Mouse (Mus musculus) stomach, postnatal 0 days (tissue): ENCODE data around the gene Spata32. TPM values are rescaled to one million over a fixed set of nuclear protein-coding genes. Genes with fewer than 3 reads are reported as not detected.

Experiments
- ATAC-seq: fragments of 200-750 bp; cut with Nextera tagmentation; 2 replicates; pipeline ENCODE4 v1.8.0; 2017; ENCODE audit not compliant: low FRiP score, low TSS enrichment
- DNase-seq: peaks from one replicate; pipeline ENCODE4 v3.0.0-alpha.2; 2016; ENCODE audit warnings: low spot score
- H3K27ac ChIP-seq: fragments of 300-500 bp; sonication (generic); replicated peaks from 2 replicates; pipeline ENCODE4 v1.5.1; 2014; ENCODE audit warnings: mild to moderate bottlenecking, control low read depth
- H3K27me3 ChIP-seq: fragments of 300-500 bp; sonication (generic); 2 replicates; pipeline ENCODE4 v1.6.1; 2014; ENCODE audit warnings: low read length; ENCODE audit not compliant: control insufficient read depth, insufficient read depth
- H3K36me3 ChIP-seq: fragments of 300-500 bp; sonication (generic); 2 replicates; pipeline ENCODE4 v1.6.1; 2014; ENCODE audit warnings: low read length, mixed read lengths; ENCODE audit not compliant: control insufficient read depth, insufficient read depth
- H3K4me1 ChIP-seq: fragments of 300-500 bp; sonication (generic); replicated peaks from 2 replicates; pipeline ENCODE4 v1.6.1; 2014; ENCODE audit warnings: antibody characterized with exemption; ENCODE audit not compliant: control insufficient read depth, insufficient read depth
- H3K4me2 ChIP-seq: fragments of 300-500 bp; sonication (generic); replicated peaks from 2 replicates; pipeline ENCODE4 v1.6.1; 2014; ENCODE audit warnings: low read depth, mild to moderate bottlenecking, control low read depth, moderate library complexity
- H3K4me3 ChIP-seq: fragments of 300-500 bp; sonication (generic); 2 replicates; pipeline ENCODE4 v1.5.1; 2014; ENCODE audit warnings: low read depth, low read length, control low read depth
- H3K9ac ChIP-seq: fragments of 300-500 bp; sonication (generic); 2 replicates; pipeline ENCODE4 v1.6.1; 2014; ENCODE audit warnings: mild to moderate bottlenecking, low read length, control low read depth, mixed read lengths
- H3K9me3 ChIP-seq: fragments of 300-500 bp; sonication (generic); 2 replicates; pipeline ENCODE4 v1.6.1; 2016; ENCODE audit warnings: low read length; ENCODE audit not compliant: control insufficient read depth
- CTCF ChIP-seq: IDR thresholded peaks from 2 replicates; pipeline ENCODE4 v1.5.1; 2016; ENCODE audit warnings: antibody characterized with exemption, low read depth, mild to moderate bottlenecking, moderate library complexity
- EP300 ChIP-seq: optimal IDR thresholded peaks from 2 replicates; pipeline ENCODE3; 2016; ENCODE audit warnings: antibody characterized with exemption
- WGBS: fragments of 180-500 bp; shearing (Covaris S2); extraction: QIAGEN DNeasy Blood & Tissue Kit; methylation state at CpG from one replicate; pipeline ENCODE4 v1.1.7; 2014; 5-methylcytosine and 5-hydroxymethylcytosine counted together
- polyA plus RNA-seq: library from polyadenylated mRNA; unstranded; fragments of >200 nt; fragmentation: Nextera tagmentation; extraction: Ambion mirVana; gene quantifications from 2 replicates; pipeline ENCODE4 v1.2.1, GENCODE M21; 2015

Spata32 gene
- polyA plus RNA-seq, 1 experiment from 2014 or later = not detected

- Histone ChIP-seq H3K9me3 (no peaks in the 10 kb centered on the region), H3K4me3 (no peak overlapping the region), H3K4me1 (no peaks in the 10 kb centered on the region), H3K9ac (no peak overlapping the region), H3K27ac (no peak overlapping the region), H3K36me3 (no peaks in the 10 kb centered on the region), H3K27me3 (no peaks in the 10 kb centered on the region), H3K4me2 (no peak overlapping the region)
- 79% methylated on average over 15 of the region's 15 CpGs for WGBS
- TF ChIP-seq EP300 (no peak), CTCF (no peak)
- ATAC-seq = no peak
- DNase-seq = no peak
Observed at GRCm38 (mm10) chr11:103177815-103178485, 40.3 kb downstream of the Spata32 start.

GRCm38 (mm10) chr11:103177216-103177615 lies 41.0 kb downstream of the Spata32 start:
- 80% methylated on average over 5 of the region's 5 CpGs for WGBS
- no peak for ATAC-seq
- Histone ChIP-seq H3K4me1 (no peaks in the 10 kb centered on the region), H3K27ac (no peak overlapping the region), H3K36me3 (no peaks in the 10 kb centered on the region), H3K4me2 (no peak overlapping the region), H3K9ac (no peak overlapping the region), H3K4me3 (no peak overlapping the region), H3K27me3 (no peaks in the 10 kb centered on the region), H3K9me3 (no peaks in the 10 kb centered on the region)
- DNase-seq = no peak
- TF ChIP-seq EP300 (no peak), CTCF (no peak)

GRCm38 (mm10) chr11:103176510-103176909 lies 41.7 kb downstream of the Spata32 start:
- Histone ChIP-seq H3K36me3 (no peaks in the 10 kb centered on the region), H3K9ac (no peak overlapping the region), H3K27me3 (no peaks in the 10 kb centered on the region), H3K4me3 (no peak overlapping the region), H3K9me3 (no peaks in the 10 kb centered on the region), H3K4me1 (no peaks in the 10 kb centered on the region), H3K27ac (no peak overlapping the region), H3K4me2 (no peak overlapping the region)
- no peak for TF ChIP-seq CTCF
- TF ChIP-seq EP300 = no peak
- ATAC-seq (no peak), DNase-seq (no peak)
- WGBS = 88% methylated on average over 1 of the region's 1 CpGs

GRCm38 (mm10) chr11:103175688-103176442 lies 42.4 kb downstream of the Spata32 start:
- TF ChIP-seq EP300 = no peak
- TF ChIP-seq CTCF = no peak
- H3K4me1 ChIP-seq = no peaks in the 10 kb centered on the region
- no peak overlapping the region for H3K9ac ChIP-seq
- H3K36me3 ChIP-seq = no peaks in the 10 kb centered on the region
- H3K27ac ChIP-seq = no peak overlapping the region
- ATAC-seq (peak; percentile 6; the same call in 1 of the 2 replicates), DNase-seq (no peak)
- WGBS = 69% methylated on average over 14 of the region's 14 CpGs
- no peaks in the 10 kb centered on the region for H3K9me3 ChIP-seq
- no peak overlapping the region for H3K4me3 ChIP-seq
- no peak overlapping the region for H3K4me2 ChIP-seq
- H3K27me3 ChIP-seq = 0 out of 2 replicates have a peak, but pooled peaks cover 2% of the 10 kb centered on the region

- DNase-seq = no peak
- no peaks in the 10 kb centered on the region for H3K36me3 ChIP-seq
- no peak for ATAC-seq
- 46% methylated on average over 8 of the region's 8 CpGs for WGBS
- H3K4me3 ChIP-seq = no peak overlapping the region
- no peaks in the 10 kb centered on the region for H3K9me3 ChIP-seq
- H3K27ac ChIP-seq = no peak overlapping the region
- H3K4me2 ChIP-seq = no peak overlapping the region
- no peaks in the 10 kb centered on the region for H3K4me1 ChIP-seq
- no peak for TF ChIP-seq CTCF
- TF ChIP-seq EP300 = no peak
- H3K9ac ChIP-seq = no peak overlapping the region
- H3K27me3 ChIP-seq = peaks cover 7% of the 10 kb centered on the region; the same call in 1 of the 2 replicates
Observed at GRCm38 (mm10) chr11:103174891-103175391, 43.3 kb downstream of the Spata32 start.

- Histone ChIP-seq H3K9ac (no peak overlapping the region), H3K27me3 (peaks cover 8% of the 10 kb centered on the region; the same call in 1 of the 2 replicates), H3K36me3 (no peaks in the 10 kb centered on the region), H3K27ac (no peak overlapping the region), H3K4me3 (no peak overlapping the region), H3K4me1 (no peaks in the 10 kb centered on the region), H3K9me3 (no peaks in the 10 kb centered on the region), H3K4me2 (no peak overlapping the region)
- no peak for DNase-seq
- no peak for ATAC-seq
- TF ChIP-seq EP300 (no peak), CTCF (no peak)
- 69% methylated on average over 5 of the region's 5 CpGs for WGBS
Observed at GRCm38 (mm10) chr11:103174411-103174832, 43.8 kb downstream of the Spata32 start.
